Mouse (Mus musculus) lung, postnatal 0 days (tissue): ENCODE measurements around the gene Slc46a2. TPM values are rescaled to one million over a fixed set of nuclear protein-coding genes. Genes with fewer than 3 reads are reported as not detected.

Source experiments
- ATAC-seq: fragments of 200-750 bp; cut with Nextera tagmentation; 2 replicates; pipeline ENCODE4 v1.8.0; 2017; ENCODE audit warnings: moderate library complexity
- DNase-seq: peaks from one replicate; pipeline ENCODE4 v3.0.0-alpha.2; 2016; ENCODE audit warnings: low spot score
- H3K27ac ChIP-seq: fragments of 300-500 bp; sonication (generic); 2 replicates; pipeline ENCODE4 v1.5.1; 2014; ENCODE audit warnings: antibody characterized with exemption, mild to moderate bottlenecking, low read length, mixed read lengths
- H3K27me3 ChIP-seq: fragments of 300-500 bp; sonication (generic); replicated peaks from 2 replicates; pipeline ENCODE4 v1.6.1; 2014; ENCODE audit warnings: low read length, mixed read lengths; ENCODE audit not compliant: insufficient read depth
- H3K36me3 ChIP-seq: fragments of 300-500 bp; sonication (generic); 2 replicates; pipeline ENCODE4 v1.6.1; 2014; ENCODE audit warnings: low read length, mixed read lengths; ENCODE audit not compliant: insufficient read depth
- H3K4me1 ChIP-seq: fragments of 300-500 bp; sonication (generic); 2 replicates; pipeline ENCODE4 v1.6.1; 2014; ENCODE audit warnings: antibody characterized with exemption, low read depth, low read length, mixed read lengths; ENCODE audit not compliant: insufficient read depth
- H3K4me2 ChIP-seq: fragments of 300-500 bp; sonication (generic); replicated peaks from 2 replicates; pipeline ENCODE4 v1.6.1; 2014; ENCODE audit warnings: low read depth, mild to moderate bottlenecking, low read length, moderate library complexity, mixed read lengths
- H3K4me3 ChIP-seq: fragments of 300-500 bp; sonication (generic); 2 replicates; pipeline ENCODE4 v1.5.1; 2014; ENCODE audit warnings: low read depth, low read length
- H3K9ac ChIP-seq: fragments of 300-500 bp; sonication (generic); replicated peaks from 2 replicates; pipeline ENCODE4 v1.6.1; 2014; ENCODE audit warnings: low read depth, mild to moderate bottlenecking
- H3K9me3 ChIP-seq: fragments of 300-500 bp; sonication (generic); 2 replicates; pipeline ENCODE4 v1.6.1; 2016; ENCODE audit warnings: low read length, mixed read lengths
- CTCF ChIP-seq: IDR thresholded peaks from 2 replicates; pipeline ENCODE4 v1.5.1; 2016; ENCODE audit warnings: antibody characterized with exemption, mild to moderate bottlenecking
- EP300 ChIP-seq: IDR thresholded peaks from 2 replicates; pipeline ENCODE4 v1.6.1; 2016; ENCODE audit warnings: antibody characterized with exemption, mild to moderate bottlenecking, control low read depth
- WGBS: fragments of 180-500 bp; shearing (Covaris S2); extraction: QIAGEN DNeasy Blood & Tissue Kit; methylation state at CpG from one replicate; pipeline ENCODE4 v1.1.7; 2014; 5-methylcytosine and 5-hydroxymethylcytosine counted together
- polyA plus RNA-seq: library from polyadenylated mRNA; unstranded; fragments of >200 nt; fragmentation: Nextera tagmentation; extraction: Ambion mirVana; gene quantifications from 2 replicates; pipeline ENCODE4 v1.2.1, GENCODE M21; 2015

Slc46a2 gene
- polyA plus RNA-seq, result 0.10 TPM in 2 replicates

GRCm38 (mm10) chr4:59914608-59915403, at the start of gene Slc46a2:
TSS of gene Slc46a2 (minus strand) at chr4:59915056.
- 15% methylated on average over 22 of the region's 22 CpGs for WGBS

DNA sequence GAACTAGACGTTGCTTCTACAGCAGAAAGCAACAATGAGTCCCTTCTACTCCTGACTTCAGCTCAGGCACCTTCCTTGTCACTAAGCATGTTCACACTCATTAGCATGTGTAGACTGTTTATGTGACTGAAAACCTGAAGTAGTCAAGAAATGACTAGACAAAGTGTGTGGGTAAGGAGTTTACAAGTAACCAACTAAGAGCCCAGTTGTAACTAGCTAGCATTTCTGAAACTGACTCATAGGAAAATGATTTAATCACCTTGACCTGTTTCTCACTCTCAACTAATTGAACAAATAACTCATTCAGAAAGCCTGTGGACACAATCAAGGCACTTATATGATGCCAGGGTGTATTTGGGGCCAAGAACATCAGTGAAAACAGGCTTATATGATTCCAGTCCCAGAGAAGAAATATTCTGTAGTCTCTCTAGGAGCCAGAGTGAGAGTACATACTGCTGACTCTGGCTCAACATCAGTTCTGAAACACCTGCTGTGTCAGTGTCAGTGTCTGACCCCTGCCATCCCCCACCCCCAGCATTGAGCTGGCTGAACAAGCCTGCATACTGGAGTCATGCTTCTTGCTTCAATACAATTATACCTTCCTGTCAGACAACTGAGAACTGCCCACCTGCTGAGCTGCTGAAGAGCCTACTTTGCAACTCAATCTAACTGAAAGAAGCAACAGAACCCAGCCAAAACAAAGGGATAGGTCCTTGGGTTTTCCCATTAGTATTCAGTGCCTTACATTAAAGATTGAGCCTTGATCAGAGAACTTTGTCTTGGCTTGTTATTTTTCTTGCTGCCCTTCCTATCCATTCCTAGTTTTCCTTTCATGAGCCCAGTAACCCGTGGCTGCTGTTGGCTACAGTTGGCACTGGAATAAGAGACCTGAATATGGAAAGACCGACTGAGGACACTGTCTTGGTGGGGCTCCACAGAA, 48.8 kb upstream of the Slc46a2 start, which contains the start of gene Mup6:
Gene Mup6 (plus strand): TSS at position 890 of the 940 bp plus-strand sequence.
- H3K4me3 ChIP-seq, result no peak within 1 kb of the TSS
- H3K27ac ChIP-seq, result no peak within 1 kb of the TSS
- no peaks in the 10 kb centered on the region for H3K9me3 ChIP-seq
- H3K4me1 ChIP-seq, result no peaks in the 10 kb centered on the region
- no peak for DNase-seq
- 54% methylated on average over 3 of the region's 3 CpGs for WGBS
- TF ChIP-seq EP300, result no peak
- no peak for TF ChIP-seq CTCF
- no peaks in the 10 kb centered on the region for H3K27me3 ChIP-seq
- ATAC-seq, result no peak
- H3K4me2 ChIP-seq, result no peak within 1 kb of the TSS
- no peak within 1 kb of the TSS for H3K9ac ChIP-seq
- no peaks in the 10 kb centered on the region for H3K36me3 ChIP-seq

More at GRCm38 (mm10) chr4:59914608-59915403, at the start of gene Slc46a2:
- no peak within 1 kb of the TSS for H3K9ac ChIP-seq
- no peak within 1 kb of the TSS for H3K27ac ChIP-seq
- no peaks in the 10 kb centered on the region for H3K9me3 ChIP-seq
- no peak for TF ChIP-seq EP300
- no peak for TF ChIP-seq CTCF
- H3K4me3 ChIP-seq, result no peak within 1 kb of the TSS
- 0 out of 2 replicates have a peak, but pooled peaks cover 3% of the 10 kb centered on the region for H3K27me3 ChIP-seq
- H3K4me1 ChIP-seq, result no peaks in the 10 kb centered on the region
- DNase-seq, result peak; percentile 27
- H3K4me2 ChIP-seq, result peak within 1 kb of the TSS; percentile 5; the same call in 1 of the 2 replicates
- no peaks in the 10 kb centered on the region for H3K36me3 ChIP-seq
- ATAC-seq, result peak; percentile 43

- Histone ChIP-seq H3K9ac (no peak within 1 kb of the TSS), H3K4me2 (no peak within 1 kb of the TSS), H3K36me3 (no peaks in the 10 kb centered on the region), H3K9me3 (no peaks in the 10 kb centered on the region), H3K4me3 (no peak within 1 kb of the TSS), H3K27me3 (no peaks in the 10 kb centered on the region), H3K4me1 (no peaks in the 10 kb centered on the region), H3K27ac (no peak within 1 kb of the TSS)
- DNase-seq (no peak), ATAC-seq (no peak)
- 61% methylated on average over 3 of the region's 3 CpGs for WGBS
- TF ChIP-seq EP300 (no peak), CTCF (no peak)
Observed at GRCm38 (mm10) chr4:59960610-59961009, 45.8 kb upstream of the Slc46a2 start, which contains the start of gene Mup4. TSS of gene Mup4 (minus strand) at chr4:59960710.

GRCm38 (mm10) chr4:59937543-59937942, 22.7 kb upstream of the Slc46a2 start:
- Histone ChIP-seq H3K27ac (no peak overlapping the region), H3K4me2 (no peak overlapping the region), H3K27me3 (no peaks in the 10 kb centered on the region), H3K4me1 (no peaks in the 10 kb centered on the region), H3K36me3 (no peaks in the 10 kb centered on the region), H3K4me3 (no peak overlapping the region), H3K9ac (no peak overlapping the region), H3K9me3 (no peaks in the 10 kb centered on the region)
- WGBS, result 57% methylated on average over 2 of the region's 2 CpGs
- no peak for ATAC-seq
- no peak for DNase-seq
- no peak for TF ChIP-seq CTCF
- no peak for TF ChIP-seq EP300

DNA sequence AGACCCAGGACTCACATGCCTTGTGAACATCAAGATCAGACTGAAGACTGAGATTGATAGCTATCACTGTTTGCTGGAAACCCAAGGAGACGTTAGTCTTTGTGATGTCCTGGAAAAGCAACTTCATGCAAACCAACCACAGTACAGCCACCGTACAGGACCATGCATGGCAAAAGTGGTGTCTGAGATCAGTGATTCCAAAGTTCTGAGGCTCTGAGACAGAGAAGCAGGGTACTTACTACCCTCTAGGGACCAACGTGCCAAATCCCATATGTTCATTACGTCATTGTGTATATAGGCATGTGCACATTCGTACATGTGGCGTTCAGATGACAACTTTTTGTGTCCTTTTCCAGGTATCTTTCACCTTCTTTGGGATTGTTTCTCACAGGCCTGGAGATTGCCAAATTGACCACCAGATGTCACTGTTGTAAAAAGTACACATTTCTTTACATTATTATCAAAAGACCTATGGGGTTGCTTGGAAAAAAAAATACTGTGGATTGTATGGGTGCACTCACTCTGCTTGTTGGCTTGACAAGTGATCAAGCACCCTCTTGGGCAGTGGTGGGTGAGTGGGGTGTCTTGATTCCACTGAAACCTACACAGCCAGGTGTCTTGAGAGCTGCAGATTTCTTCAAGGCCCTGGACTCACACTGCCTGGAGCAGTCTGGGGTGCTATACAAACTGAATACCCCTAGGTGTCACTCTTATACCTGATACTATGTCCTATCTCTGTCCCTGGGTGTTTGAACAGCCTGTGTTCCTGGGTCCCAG, 17.8 kb upstream of the Slc46a2 start:
- DNase-seq (peak; percentile 56), ATAC-seq (peak; percentile 44)
- peak; percentile 48 for TF ChIP-seq CTCF
- TF ChIP-seq EP300, result no peak
- H3K27ac ChIP-seq, result no peak overlapping the region
- WGBS, result 47% methylated on average over 6 of the region's 6 CpGs
- H3K36me3 ChIP-seq, result no peaks in the 10 kb centered on the region
- no peak overlapping the region for H3K4me3 ChIP-seq
- H3K4me2 ChIP-seq, result no peak overlapping the region
- no peaks in the 10 kb centered on the region for H3K4me1 ChIP-seq
- no peak overlapping the region for H3K9ac ChIP-seq
- H3K9me3 ChIP-seq, result no peaks in the 10 kb centered on the region
- H3K27me3 ChIP-seq, result no peaks in the 10 kb centered on the region
